Mouse (Mus musculus) neural tube, embryonic 14.5 days (tissue): Measurements from ENCODE around the gene Ccdc167. TPM values are rescaled to one million over a fixed set of nuclear protein-coding genes. Genes with fewer than 3 reads are reported as not detected.

Experiments used
- ATAC-seq: fragments of 200-750 bp; cut with Nextera tagmentation; 2 replicates; pipeline ENCODE4 v1.8.0; 2017; ENCODE audit warnings: low read depth, mild to moderate bottlenecking, moderate TSS enrichment, moderate library complexity
- H3K27ac ChIP-seq: fragments of 300-500 bp; sonication (generic); 2 replicates; pipeline ENCODE4 v1.5.1; 2014; ENCODE audit warnings: low read depth, mild to moderate bottlenecking, control low read depth, low read length, moderate library complexity, mixed read lengths
- H3K27me3 ChIP-seq: fragments of 300-500 bp; sonication (generic); 2 replicates; pipeline ENCODE4 v1.6.1; 2014; ENCODE audit warnings: low read length; ENCODE audit not compliant: control insufficient read depth, insufficient read depth
- H3K36me3 ChIP-seq: fragments of 300-500 bp; sonication (generic); 2 replicates; pipeline ENCODE4 v1.6.1; 2014; ENCODE audit warnings: low read length, mixed read lengths; ENCODE audit not compliant: control insufficient read depth, insufficient read depth
- H3K4me1 ChIP-seq: fragments of 300-500 bp; sonication (generic); 2 replicates; pipeline ENCODE4 v1.6.1; 2014; ENCODE audit warnings: low read length; ENCODE audit not compliant: control insufficient read depth, insufficient read depth
- H3K4me2 ChIP-seq: fragments of 300-500 bp; sonication (generic); 2 replicates; pipeline ENCODE4 v1.6.1; 2014; ENCODE audit warnings: mild to moderate bottlenecking, low read depth, low read length, control low read depth
- H3K4me3 ChIP-seq: fragments of 300-500 bp; sonication (generic); 2 replicates; pipeline ENCODE4 v1.5.1; 2014; ENCODE audit warnings: low read depth, low read length, control low read depth, mixed read lengths
- H3K9ac ChIP-seq: fragments of 300-500 bp; sonication (generic); replicated peaks from 2 replicates; pipeline ENCODE4 v1.6.1; 2014; ENCODE audit warnings: low read depth, mild to moderate bottlenecking, control low read depth, low read length, mixed read lengths
- H3K9me3 ChIP-seq: fragments of 300-500 bp; sonication (generic); 2 replicates; pipeline ENCODE4 v1.6.1; 2016; ENCODE audit warnings: low read length; ENCODE audit not compliant: control insufficient read depth
- WGBS: fragments of 180-500 bp; shearing (Covaris S2); extraction: QIAGEN DNeasy Blood & Tissue Kit; methylation state at CpG from one replicate; pipeline ENCODE4 v1.1.7; 2014; 5-methylcytosine and 5-hydroxymethylcytosine counted together
- polyA plus RNA-seq: library from polyadenylated mRNA; unstranded; fragments of >200 nt; fragmentation: Nextera tagmentation; extraction: Ambion mirVana; gene quantifications from 2 replicates; pipeline ENCODE4 v1.2.1, GENCODE M21; 2014

Gene Ccdc167
- polyA plus RNA-seq, 1 experiment from 2014 or later: 12.9 TPM

GRCm38 (mm10) chr17:29696940-29697339 lies 19.9 kb downstream of the Ccdc167 start:
- H3K36me3 ChIP-seq: peaks cover 55% of the 10 kb centered on the region
- H3K27ac ChIP-seq: no peak overlapping the region
- WGBS: 96% methylated on average over 8 of the region's 8 CpGs
- no peak overlapping the region for H3K9ac ChIP-seq
- no peak overlapping the region for H3K4me2 ChIP-seq
- no peak overlapping the region for H3K4me3 ChIP-seq
- H3K4me1 ChIP-seq: no peaks in the 10 kb centered on the region
- no peaks in the 10 kb centered on the region for H3K27me3 ChIP-seq
- H3K9me3 ChIP-seq: no peaks in the 10 kb centered on the region
- no peak for ATAC-seq

- Histone ChIP-seq H3K4me1 (no peaks in the 10 kb centered on the region), H3K9ac (no peak overlapping the region), H3K27me3 (no peaks in the 10 kb centered on the region), H3K4me2 (no peak overlapping the region), H3K9me3 (no peaks in the 10 kb centered on the region), H3K27ac (no peak overlapping the region; the same call in 1 of the 2 replicates), H3K4me3 (no peak overlapping the region), H3K36me3 (peaks cover 57% of the 10 kb centered on the region)
- no peak for ATAC-seq
- 73% methylated on average over 4 of the region's 4 CpGs for WGBS
Measured at GRCm38 (mm10) chr17:29694516-29694915, 22.3 kb downstream of the Ccdc167 start.

- no peaks in the 10 kb centered on the region for H3K4me1 ChIP-seq
- H3K27me3 ChIP-seq: no peaks in the 10 kb centered on the region
- H3K36me3 ChIP-seq: peaks cover 51% of the 10 kb centered on the region
- no peaks in the 10 kb centered on the region for H3K9me3 ChIP-seq
- H3K27ac ChIP-seq: no peak overlapping the region
- no peak for ATAC-seq
- H3K9ac ChIP-seq: no peak overlapping the region
- WGBS: 70% methylated on average over 2 of the region's 2 CpGs
- H3K4me2 ChIP-seq: no peak overlapping the region
- H3K4me3 ChIP-seq: no peak overlapping the region
Measured at GRCm38 (mm10) chr17:29693571-29693970, 23.3 kb downstream of the Ccdc167 start.

- WGBS: 95% methylated on average over 2 of the region's 2 CpGs
- peaks cover 44% of the 10 kb centered on the region for H3K36me3 ChIP-seq
- H3K9me3 ChIP-seq: no peaks in the 10 kb centered on the region
- no peak overlapping the region for H3K4me3 ChIP-seq
- H3K4me2 ChIP-seq: no peak overlapping the region
- H3K27me3 ChIP-seq: no peaks in the 10 kb centered on the region
- H3K27ac ChIP-seq: no peak overlapping the region
- ATAC-seq: no peak
- no peaks in the 10 kb centered on the region for H3K4me1 ChIP-seq
- H3K9ac ChIP-seq: no peak overlapping the region
Measured at GRCm38 (mm10) chr17:29692827-29693226, 24.0 kb downstream of the Ccdc167 start.

GRCm38 (mm10) chr17:29690257-29690656 lies 26.6 kb downstream of the Ccdc167 start:
- H3K27me3 ChIP-seq: no peaks in the 10 kb centered on the region
- H3K4me1 ChIP-seq: no peaks in the 10 kb centered on the region
- WGBS: 67% methylated on average over 6 of the region's 6 CpGs
- no peak overlapping the region for H3K9ac ChIP-seq
- no peaks in the 10 kb centered on the region for H3K9me3 ChIP-seq
- H3K4me3 ChIP-seq: no peak overlapping the region
- no peak for ATAC-seq
- no peak overlapping the region for H3K4me2 ChIP-seq
- peaks cover 47% of the 10 kb centered on the region for H3K36me3 ChIP-seq
- H3K27ac ChIP-seq: no peak overlapping the region

- H3K9ac ChIP-seq: no peak overlapping the region
- H3K9me3 ChIP-seq: no peaks in the 10 kb centered on the region
- no peak for ATAC-seq
- WGBS: 93% methylated on average over 10 of the region's 10 CpGs
- H3K27ac ChIP-seq: no peak overlapping the region
- H3K27me3 ChIP-seq: no peaks in the 10 kb centered on the region
- H3K4me2 ChIP-seq: no peak overlapping the region
- H3K4me3 ChIP-seq: no peak overlapping the region
- no peaks in the 10 kb centered on the region for H3K4me1 ChIP-seq
- H3K36me3 ChIP-seq: peaks cover 39% of the 10 kb centered on the region; the same call in 1 of the 2 replicates
Measured at GRCm38 (mm10) chr17:29688610-29689009, 28.2 kb downstream of the Ccdc167 start.

- Histone ChIP-seq H3K4me2 (no peak overlapping the region), H3K4me1 (no peaks in the 10 kb centered on the region), H3K4me3 (no peak overlapping the region), H3K27ac (no peak overlapping the region), H3K9me3 (no peaks in the 10 kb centered on the region), H3K27me3 (no peaks in the 10 kb centered on the region), H3K36me3 (peaks cover 47% of the 10 kb centered on the region; the same call in 1 of the 2 replicates), H3K9ac (no peak overlapping the region; the same call in 1 of the 2 replicates)
- ATAC-seq: no peak
- WGBS: 71% methylated on average over 6 of the region's 6 CpGs
Measured at GRCm38 (mm10) chr17:29687373-29687772, 29.5 kb downstream of the Ccdc167 start.

- peaks cover 52% of the 10 kb centered on the region; the same call in 1 of the 2 replicates for H3K36me3 ChIP-seq
- no peaks in the 10 kb centered on the region for H3K9me3 ChIP-seq
- H3K4me1 ChIP-seq: no peaks in the 10 kb centered on the region
- no peak for ATAC-seq
- no peak overlapping the region for H3K4me3 ChIP-seq
- whole genome bisulfite sequencing: 96% methylated on average over 5 of the region's 5 CpGs
- H3K9ac ChIP-seq: no peak overlapping the region
- no peaks in the 10 kb centered on the region for H3K27me3 ChIP-seq
- H3K4me2 ChIP-seq: no peak overlapping the region
- no peak overlapping the region for H3K27ac ChIP-seq
Measured at GRCm38 (mm10) chr17:29686771-29687170, 30.1 kb downstream of the Ccdc167 start.

- H3K4me2 ChIP-seq: no peak overlapping the region
- no peaks in the 10 kb centered on the region for H3K9me3 ChIP-seq
- H3K4me1 ChIP-seq: no peaks in the 10 kb centered on the region
- WGBS: 89% methylated on average over 4 of the region's 4 CpGs
- H3K27me3 ChIP-seq: no peaks in the 10 kb centered on the region
- no peak for ATAC-seq
- no peak overlapping the region for H3K9ac ChIP-seq
- no peak overlapping the region for H3K4me3 ChIP-seq
- peaks cover 44% of the 10 kb centered on the region for H3K36me3 ChIP-seq
- H3K27ac ChIP-seq: no peak overlapping the region
Measured at GRCm38 (mm10) chr17:29684275-29684674, 32.6 kb downstream of the Ccdc167 start.
